Mouse (Mus musculus): Measurements from ENCODE around the gene Map1a. TPM values are rescaled to one million over a fixed set of nuclear protein-coding genes. Genes with fewer than 3 reads are reported as not detected.
A peak's percentile ranks its signal among the peaks of the same experiment; 100 is the strongest.

Gene Map1a
- polyA plus RNA-seq, 1 experiment from 2014 or later: 20.8 TPM

- Histone ChIP-seq H3K4me1 (replicated peaks; ENCODE audit: control insufficient read depth, insufficient read depth, low read length) (peaks cover 8% of the 10 kb centered on the region), H3K36me3 (ENCODE audit: control insufficient read depth, insufficient read depth, low read length) (no peaks in the 10 kb centered on the region), H3K4me2 (replicated peaks; ENCODE audit: low read depth, low read length) (no peak overlapping the region), H3K9me3 (ENCODE audit: control insufficient read depth, low read length) (no peaks in the 10 kb centered on the region), H3K4me3 (ENCODE audit: low read depth, low read length) (no peak overlapping the region), H3K27me3 (ENCODE audit: control insufficient read depth, insufficient read depth, low read length) (peaks cover 11% of the 10 kb centered on the region; the same call in 1 of the 2 replicates), H3K27ac (ENCODE audit: low read depth, low read length) (no peak overlapping the region), H3K9ac (ENCODE audit: low read depth, low read length) (no peak overlapping the region)
- WGBS: 77% methylated on average over 8 of the region's 8 CpGs
- ATAC-seq (ENCODE audit: low FRiP score) (no peak), DNase-seq (ENCODE audit: low spot score) (no peak)
Measured at GRCm38 (mm10) chr2:121353156-121353555, 63.8 kb downstream of the Map1a start.

- Histone ChIP-seq H3K9ac (ENCODE audit: low read depth, low read length) (peak overlapping the region; percentile 85), H3K27me3 (ENCODE audit: control insufficient read depth, insufficient read depth, low read length) (peaks cover 15% of the 10 kb centered on the region; the same call in 1 of the 2 replicates), H3K27ac (ENCODE audit: low read depth, low read length) (peak overlapping the region; percentile 75), H3K9me3 (ENCODE audit: control insufficient read depth, low read length) (no peaks in the 10 kb centered on the region), H3K4me1 (replicated peaks; ENCODE audit: control insufficient read depth, insufficient read depth, low read length) (peaks cover 11% of the 10 kb centered on the region), H3K4me3 (ENCODE audit: low read depth, low read length) (peak overlapping the region; percentile 72), H3K36me3 (ENCODE audit: control insufficient read depth, insufficient read depth, low read length) (no peaks in the 10 kb centered on the region), H3K4me2 (replicated peaks; ENCODE audit: low read depth, low read length) (peak overlapping the region; percentile 72)
- WGBS: 4% methylated on average over 6 of the region's 6 CpGs
- DNase-seq (ENCODE audit: low spot score) (no peak), ATAC-seq (ENCODE audit: low FRiP score) (no peak)
Measured at GRCm38 (mm10) chr2:121354378-121354777, 65.0 kb downstream of the Map1a start.

GRCm38 (mm10) chr2:121354820-121355592 lies 65.6 kb downstream of the Map1a start, which contains the start of gene Ppip5k1:
Gene Ppip5k1 (minus strand): TSS chr2:121355396.
- H3K27ac ChIP-seq (ENCODE audit: low read depth, low read length): peak within 1 kb of the TSS; percentile 75
- ATAC-seq (ENCODE audit: low FRiP score) (peak; percentile 95), DNase-seq (ENCODE audit: low spot score) (peak; percentile 96)
- peak within 1 kb of the TSS; percentile 72 for H3K4me2 ChIP-seq (replicated peaks; ENCODE audit: low read depth, low read length)
- under 1% methylated on average over 54 of the region's 58 CpGs for WGBS
- H3K4me1 ChIP-seq (replicated peaks; ENCODE audit: control insufficient read depth, insufficient read depth, low read length): peaks cover 11% of the 10 kb centered on the region
- H3K4me3 ChIP-seq (ENCODE audit: low read depth, low read length): peak within 1 kb of the TSS; percentile 72
- no peaks in the 10 kb centered on the region for H3K36me3 ChIP-seq (ENCODE audit: control insufficient read depth, insufficient read depth, low read length)
- peak within 1 kb of the TSS; percentile 85 for H3K9ac ChIP-seq (ENCODE audit: low read depth, low read length)
- H3K27me3 ChIP-seq (ENCODE audit: control insufficient read depth, insufficient read depth, low read length): peaks cover 17% of the 10 kb centered on the region; the same call in 1 of the 2 replicates
- no peaks in the 10 kb centered on the region for H3K9me3 ChIP-seq (ENCODE audit: control insufficient read depth, low read length)

- Histone ChIP-seq H3K36me3 (ENCODE audit: control insufficient read depth, insufficient read depth, low read length) (no peaks in the 10 kb centered on the region), H3K9ac (ENCODE audit: low read depth, low read length) (peak within 1 kb of the TSS; percentile 48), H3K27me3 (ENCODE audit: control insufficient read depth, insufficient read depth, low read length) (peaks cover 17% of the 10 kb centered on the region; the same call in 1 of the 2 replicates), H3K4me3 (ENCODE audit: low read depth, low read length) (peak within 1 kb of the TSS; percentile 29), H3K4me2 (replicated peaks; ENCODE audit: low read depth, low read length) (peak within 1 kb of the TSS; percentile 36), H3K27ac (ENCODE audit: low read depth, low read length) (no peak within 1 kb of the TSS), H3K9me3 (ENCODE audit: control insufficient read depth, low read length) (no peaks in the 10 kb centered on the region), H3K4me1 (replicated peaks; ENCODE audit: control insufficient read depth, insufficient read depth, low read length) (peaks cover 11% of the 10 kb centered on the region)
- WGBS: 74% methylated on average over 5 of the region's 5 CpGs
- ATAC-seq (ENCODE audit: low FRiP score) (no peak), DNase-seq (ENCODE audit: low spot score) (no peak)
Measured at GRCm38 (mm10) chr2:121357494-121357893, 68.1 kb downstream of the Map1a start, which contains the start of gene Ckmt1. Gene Ckmt1 (plus strand): TSS chr2:121357714.

- peaks cover 11% of the 10 kb centered on the region for H3K4me1 ChIP-seq (replicated peaks; ENCODE audit: control insufficient read depth, insufficient read depth, low read length)
- ATAC-seq (ENCODE audit: low FRiP score) (no peak), DNase-seq (ENCODE audit: low spot score) (no peak)
- no peak overlapping the region for H3K4me2 ChIP-seq (replicated peaks; ENCODE audit: low read depth, low read length)
- H3K9me3 ChIP-seq (ENCODE audit: control insufficient read depth, low read length): no peaks in the 10 kb centered on the region
- WGBS: 9% methylated on average over 4 of the region's 4 CpGs
- no peak overlapping the region for H3K9ac ChIP-seq (ENCODE audit: low read depth, low read length)
- peak overlapping the region; percentile 29; the same call in 1 of the 2 replicates for H3K4me3 ChIP-seq (ENCODE audit: low read depth, low read length)
- H3K36me3 ChIP-seq (ENCODE audit: control insufficient read depth, insufficient read depth, low read length): no peaks in the 10 kb centered on the region
- peaks cover 17% of the 10 kb centered on the region; the same call in 1 of the 2 replicates for H3K27me3 ChIP-seq (ENCODE audit: control insufficient read depth, insufficient read depth, low read length)
- H3K27ac ChIP-seq (ENCODE audit: low read depth, low read length): no peak overlapping the region
Measured at GRCm38 (mm10) chr2:121357961-121358360, 68.6 kb downstream of the Map1a start.

GRCm38 (mm10) chr2:121358381-121358780 lies 69.0 kb downstream of the Map1a start:
- H3K9me3 ChIP-seq (ENCODE audit: control insufficient read depth, low read length): no peaks in the 10 kb centered on the region
- no peaks in the 10 kb centered on the region for H3K36me3 ChIP-seq (ENCODE audit: control insufficient read depth, insufficient read depth, low read length)
- WGBS: under 1% methylated on average over 16 of the region's 16 CpGs
- H3K9ac ChIP-seq (ENCODE audit: low read depth, low read length): peak overlapping the region; percentile 48
- H3K27ac ChIP-seq (ENCODE audit: low read depth, low read length): no peak overlapping the region
- ATAC-seq (ENCODE audit: low FRiP score): peak; percentile 11; the same call in 1 of the 2 replicates
- H3K27me3 ChIP-seq (ENCODE audit: control insufficient read depth, insufficient read depth, low read length): peaks cover 17% of the 10 kb centered on the region; the same call in 1 of the 2 replicates
- H3K4me2 ChIP-seq (replicated peaks; ENCODE audit: low read depth, low read length): peak overlapping the region; percentile 36
- H3K4me1 ChIP-seq (replicated peaks; ENCODE audit: control insufficient read depth, insufficient read depth, low read length): peaks cover 11% of the 10 kb centered on the region
- peak overlapping the region; percentile 29 for H3K4me3 ChIP-seq (ENCODE audit: low read depth, low read length)
- peak; percentile 65 for DNase-seq (ENCODE audit: low spot score)

- Histone ChIP-seq H3K9me3 (ENCODE audit: control insufficient read depth, low read length) (no peaks in the 10 kb centered on the region), H3K4me1 (replicated peaks; ENCODE audit: control insufficient read depth, insufficient read depth, low read length) (peaks cover 7% of the 10 kb centered on the region), H3K4me3 (ENCODE audit: low read depth, low read length) (no peak overlapping the region), H3K27me3 (ENCODE audit: control insufficient read depth, insufficient read depth, low read length) (peaks cover 17% of the 10 kb centered on the region; the same call in 1 of the 2 replicates), H3K4me2 (replicated peaks; ENCODE audit: low read depth, low read length) (no peak overlapping the region), H3K27ac (ENCODE audit: low read depth, low read length) (no peak overlapping the region), H3K9ac (ENCODE audit: low read depth, low read length) (no peak overlapping the region), H3K36me3 (ENCODE audit: control insufficient read depth, insufficient read depth, low read length) (no peaks in the 10 kb centered on the region)
- WGBS: 56% methylated on average over 4 of the region's 4 CpGs
- ATAC-seq (ENCODE audit: low FRiP score) (no peak), DNase-seq (ENCODE audit: low spot score) (peak; percentile 2)
Measured at GRCm38 (mm10) chr2:121359461-121359860, 70.1 kb downstream of the Map1a start.

Data from hindbrain, embryonic 11.5 days (tissue).